Mouse (Mus musculus) CD4-positive, CD25-positive, alpha-beta regulatory T cell, adult 4 months (primary cell): ENCODE data around the gene Sgip1. TPM values are rescaled to one million over a fixed set of nuclear protein-coding genes. Genes with fewer than 3 reads are reported as not detected.
A peak's percentile ranks its signal among the peaks of the same experiment; 100 is the strongest.

Experiments used
- ATAC-seq: one replicate; pipeline ENCODE4 v1.8.0; 2017
- polyA plus RNA-seq, 2 experiments: library from polyadenylated mRNA; unstranded; fragments of 100-300 nt; shearing (Covaris generic); gene quantifications; one replicate each; pipeline ENCODE4 v1.2.1; 2017

The Sgip1 gene
- polyA plus RNA-seq: 1 to 10 TPM; 1.7 to 2.8 TPM

GRCm38 (mm10) chr4:102741287-102741686, at the start of gene Sgip1:
TSS of gene Sgip1 (plus strand) at chr4:102741297.
- no peak for ATAC-seq

DNA sequence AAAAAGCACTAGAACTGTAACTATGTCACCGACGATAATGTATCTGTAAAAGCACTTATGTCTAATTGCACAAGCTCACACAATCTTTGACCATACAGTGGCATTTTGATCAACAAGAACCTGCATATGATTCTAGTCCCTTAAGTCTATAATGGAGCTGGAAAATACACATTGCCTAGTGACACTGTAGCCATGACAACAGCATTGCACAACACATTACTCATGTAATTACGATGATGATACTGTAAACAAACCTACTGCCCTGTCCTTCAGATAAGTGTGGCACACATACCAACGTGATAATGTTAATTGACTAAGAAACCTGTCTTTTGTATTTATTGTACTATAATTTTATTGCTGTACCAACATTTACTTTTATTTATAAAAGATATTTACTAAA, 49.7 kb upstream of the Sgip1 start:
- ATAC-seq: no peak

- no peak for ATAC-seq
Observed at GRCm38 (mm10) chr4:102697966-102698365, 43.1 kb upstream of the Sgip1 start.

- peak; percentile 23 for ATAC-seq
Observed at GRCm38 (mm10) chr4:102711731-102712130, 29.4 kb upstream of the Sgip1 start.

GRCm38 (mm10) chr4:102715532-102715931, 25.6 kb upstream of the Sgip1 start:
- no peak for ATAC-seq

- no peak for ATAC-seq
Observed at GRCm38 (mm10) chr4:102717123-102717828, 23.8 kb upstream of the Sgip1 start.

- no peak for ATAC-seq
Observed at GRCm38 (mm10) chr4:102719535-102719934, 21.6 kb upstream of the Sgip1 start.

- no peak for ATAC-seq
Observed at GRCm38 (mm10) chr4:102719951-102720350, 21.1 kb upstream of the Sgip1 start.

DNA sequence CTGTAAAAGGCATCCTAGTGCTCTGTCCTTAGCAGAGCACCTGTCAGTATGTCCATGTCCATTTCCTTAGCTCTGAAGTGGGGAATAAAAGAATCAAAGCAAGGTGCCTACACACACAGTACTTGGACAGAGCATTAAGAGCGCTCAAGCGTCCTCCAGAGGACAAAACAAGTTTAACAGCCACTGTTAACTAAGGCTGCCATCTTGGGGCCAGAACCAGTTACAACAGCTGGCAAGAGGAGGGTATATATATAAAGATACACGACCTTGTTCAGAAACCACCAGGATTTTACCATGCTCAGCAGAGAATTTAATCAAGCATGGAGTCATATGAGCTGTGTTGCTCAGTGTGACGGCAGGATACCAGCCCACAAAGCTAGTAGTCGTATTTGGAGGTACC, 16.7 kb upstream of the Sgip1 start:
- ATAC-seq: no peak

DNA sequence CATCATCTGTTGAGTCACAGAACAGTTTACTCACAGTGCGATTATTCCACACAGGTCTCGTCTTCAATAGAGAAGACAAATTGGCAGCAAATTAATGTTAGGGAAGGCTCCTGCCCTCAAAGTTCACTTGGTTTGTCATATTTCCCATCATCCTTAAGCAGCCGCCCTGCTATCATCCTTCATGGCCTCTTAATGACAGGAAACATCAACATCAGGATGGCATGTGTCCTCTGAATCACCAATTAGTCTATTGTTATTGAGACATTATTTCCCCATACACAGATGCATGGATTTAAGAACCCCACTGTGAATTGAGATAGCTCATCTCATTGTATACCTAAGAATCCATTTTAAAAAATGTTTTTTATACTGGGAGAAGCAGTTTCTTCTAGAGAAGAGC, 10.1 kb upstream of the Sgip1 start:
- no peak for ATAC-seq

DNA sequence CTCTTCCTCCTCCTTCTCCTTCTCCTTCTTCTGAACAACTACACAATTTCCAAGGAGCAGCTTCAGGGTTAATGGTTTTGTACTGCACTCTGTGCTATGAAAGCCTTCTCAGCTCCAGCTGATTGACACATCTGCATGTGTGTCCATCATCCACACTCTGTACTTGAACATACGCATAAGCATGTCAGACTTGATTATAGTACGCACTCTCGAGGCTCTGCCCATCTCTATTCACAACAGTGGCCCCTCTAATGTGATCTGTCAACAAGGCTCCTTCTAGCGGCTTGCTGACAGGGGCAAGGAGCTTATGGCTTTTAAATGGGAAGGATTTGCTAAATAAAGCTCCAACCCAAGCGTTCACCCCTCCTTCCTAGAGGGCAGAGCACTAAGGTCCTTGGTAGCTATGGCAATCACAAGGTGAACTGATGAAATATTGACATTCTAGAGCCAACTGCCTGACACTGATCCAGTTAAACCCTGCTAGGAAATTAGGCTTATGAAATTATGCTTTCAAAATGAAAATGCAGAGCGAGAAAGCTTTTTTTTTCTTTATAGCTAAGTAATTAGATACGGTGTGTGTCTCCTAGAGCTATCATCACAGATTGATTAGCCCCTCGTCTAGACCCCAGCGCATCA, 7.0 kb upstream of the Sgip1 start:
- no peak for ATAC-seq

- no peak for ATAC-seq
Observed at GRCm38 (mm10) chr4:102753334-102754090, 12.4 kb downstream of the Sgip1 start.

DNA sequence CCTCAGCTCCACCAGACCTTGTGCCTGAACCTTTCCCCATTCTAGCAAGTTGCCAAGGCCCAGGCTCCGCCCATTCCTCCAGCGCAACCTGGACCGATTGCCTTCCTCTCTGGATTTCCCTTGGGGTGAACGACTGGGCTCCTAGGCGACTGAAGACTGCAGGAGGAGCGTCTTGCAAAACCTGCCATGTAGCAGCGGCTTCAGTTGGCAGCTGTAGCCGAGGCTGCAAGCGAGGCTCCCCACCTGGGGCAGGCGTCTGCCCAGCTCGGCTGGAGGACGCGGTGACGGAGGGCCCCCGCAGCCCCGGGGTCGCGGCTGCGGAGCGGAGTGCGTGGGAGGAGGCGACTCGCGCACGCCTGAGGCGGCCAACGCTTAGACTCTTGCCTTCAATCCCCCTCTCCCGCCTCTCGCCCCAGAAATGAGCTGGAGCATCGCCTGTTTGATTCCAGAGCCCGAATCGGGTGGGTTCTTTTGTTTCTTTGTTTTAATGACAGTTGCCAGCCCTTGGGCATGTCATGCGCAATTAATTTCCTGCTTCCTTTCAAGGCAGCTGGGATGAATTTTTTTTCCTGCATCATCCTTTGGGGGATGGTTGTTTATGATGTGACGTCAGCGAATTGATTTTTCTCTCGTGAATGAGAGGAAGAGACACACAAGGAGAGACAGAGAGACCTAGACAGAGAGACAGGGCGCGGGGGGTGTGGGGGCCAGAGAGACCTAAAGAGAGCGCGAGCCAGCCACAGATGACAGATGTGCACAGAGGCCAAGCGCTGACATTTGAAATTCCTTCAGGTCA, 18.2 kb downstream of the Sgip1 start:
- no peak for ATAC-seq

DNA sequence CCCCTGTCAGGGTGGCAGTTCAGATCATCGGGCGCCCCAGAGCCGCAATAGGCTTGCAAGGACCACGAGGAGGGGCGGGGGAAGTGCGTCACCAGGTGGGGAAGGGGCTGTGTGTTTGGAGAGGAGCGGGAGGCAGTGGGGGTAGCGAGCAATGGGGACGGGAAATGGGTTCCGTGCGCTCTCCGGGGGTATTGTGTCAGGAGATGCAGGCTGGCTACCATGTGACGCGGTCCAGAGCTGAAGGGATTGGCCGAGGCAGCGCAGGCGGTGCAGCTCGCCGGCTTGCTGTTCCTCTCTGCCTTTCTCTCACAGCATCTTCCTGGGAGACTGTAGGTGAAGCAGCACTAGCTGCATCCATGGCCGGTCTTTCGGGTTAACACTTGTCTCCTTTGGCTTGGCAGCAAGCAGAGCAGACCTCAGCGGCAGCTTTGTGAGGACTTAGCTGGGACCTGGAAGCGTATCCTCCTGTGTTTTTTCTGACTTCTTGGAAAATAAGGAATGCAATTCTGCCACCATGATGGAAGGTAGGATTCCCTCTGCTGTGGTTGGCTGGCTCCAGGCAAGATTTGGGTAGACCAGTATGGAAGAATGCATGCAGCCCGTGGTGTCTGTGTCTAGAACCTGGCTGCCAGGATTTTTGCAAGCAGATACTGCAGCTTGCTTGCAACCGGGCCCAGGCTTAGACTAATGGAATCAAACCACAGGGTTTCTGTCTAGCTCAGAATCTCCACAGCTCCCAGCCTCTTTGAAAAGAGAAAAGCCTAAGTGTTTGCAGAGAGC, 19.1 kb downstream of the Sgip1 start:
- peak; percentile 39 for ATAC-seq

- no peak for ATAC-seq
Observed at GRCm38 (mm10) chr4:102762075-102762474, 21.0 kb downstream of the Sgip1 start.

- no peak for ATAC-seq
Observed at GRCm38 (mm10) chr4:102769070-102769469, 28.0 kb downstream of the Sgip1 start.

DNA sequence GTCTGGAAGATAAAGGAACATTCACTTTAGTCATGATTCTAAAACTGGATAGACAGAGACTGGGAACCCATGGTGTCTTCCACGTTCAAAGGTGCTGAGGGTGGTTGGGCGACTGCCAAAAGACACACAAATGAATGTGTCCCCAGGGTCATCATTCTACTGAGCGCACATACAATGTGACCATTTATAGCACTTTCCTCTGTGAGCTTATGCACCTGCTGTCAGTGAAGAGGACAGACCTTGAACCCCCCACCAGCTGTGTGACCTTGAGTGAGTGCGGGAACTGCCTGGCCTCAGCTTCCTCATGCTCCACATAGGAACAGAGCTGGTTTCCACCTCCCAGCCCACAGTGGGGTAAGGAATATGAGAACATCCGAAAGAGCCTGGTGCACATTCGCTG, 28.8 kb downstream of the Sgip1 start:
- ATAC-seq: no peak

DNA sequence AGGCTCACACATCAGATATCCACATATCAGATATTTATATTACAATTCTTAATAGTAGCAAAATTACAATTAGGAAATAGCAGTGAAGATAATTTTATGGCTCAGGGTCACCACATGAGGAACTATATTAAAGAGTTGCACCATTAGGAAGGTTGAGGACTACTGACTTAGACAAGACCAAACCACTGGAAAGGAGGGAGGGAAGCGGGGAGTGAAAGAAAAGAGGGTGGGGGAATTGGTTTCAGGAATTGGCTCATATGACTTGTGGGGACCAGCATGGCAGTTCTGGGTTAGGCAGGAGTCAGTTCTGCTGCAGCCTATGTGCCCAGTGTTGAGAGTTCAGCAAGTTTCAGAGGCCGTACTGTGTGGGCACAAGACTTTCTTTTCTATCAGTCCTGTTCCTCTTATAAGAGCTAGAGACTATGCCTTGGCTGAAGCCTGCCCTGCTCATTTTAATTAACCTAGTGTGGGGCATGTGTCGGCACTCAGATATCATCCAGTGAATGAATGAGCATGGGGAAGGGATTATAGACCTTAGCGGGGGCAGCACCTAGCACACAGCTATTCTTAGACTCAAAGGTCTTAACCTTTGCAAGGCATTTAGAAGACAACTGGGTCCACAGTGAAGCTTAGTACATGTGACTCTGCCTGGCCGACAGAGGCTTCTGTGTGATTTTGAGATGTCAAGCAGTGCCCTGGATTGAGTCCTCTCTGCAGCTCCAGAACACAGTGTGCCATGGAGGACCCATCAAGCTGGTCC, 30.7 kb downstream of the Sgip1 start:
- no peak for ATAC-seq

DNA sequence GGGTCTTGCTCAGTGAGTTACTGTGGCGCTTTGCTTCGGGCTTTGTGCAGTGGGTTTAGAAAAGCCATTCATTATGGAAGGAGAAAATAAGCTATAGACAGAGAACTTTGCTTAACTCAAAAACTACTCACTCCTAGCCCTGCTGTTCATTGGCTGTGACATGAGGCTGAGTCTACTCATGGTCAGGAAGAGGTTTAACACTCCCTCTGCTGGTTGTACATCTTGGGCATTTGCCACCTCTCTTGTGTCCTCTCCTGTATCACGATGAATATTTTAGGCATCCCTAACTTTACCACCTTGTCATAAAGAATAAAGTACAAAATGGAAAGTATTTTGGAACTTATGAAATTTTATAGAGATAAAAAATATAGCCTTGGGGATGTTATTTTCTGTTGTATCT, 32.1 kb downstream of the Sgip1 start:
- no peak for ATAC-seq

GRCm38 (mm10) chr4:102773841-102774240, 32.7 kb downstream of the Sgip1 start:
- no peak for ATAC-seq

DNA sequence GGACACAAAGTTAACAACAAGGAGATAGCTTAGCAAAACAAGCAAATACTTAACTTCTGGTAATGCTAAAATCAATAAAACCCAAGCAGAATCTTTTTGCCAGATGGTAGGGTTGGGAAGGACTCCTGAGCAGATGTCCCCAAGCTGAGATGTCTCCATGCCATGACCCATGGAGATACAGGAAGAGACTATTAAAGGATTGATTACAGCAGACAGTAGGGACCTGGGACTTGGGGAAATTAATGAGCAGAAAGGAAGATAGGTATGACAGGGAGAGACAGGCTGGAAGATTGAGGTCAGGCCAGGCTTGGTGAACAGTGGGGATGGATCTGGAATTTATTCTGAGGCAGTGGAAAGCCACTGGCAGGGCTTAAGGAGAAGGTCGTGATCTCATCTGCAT, 33.5 kb downstream of the Sgip1 start:
- ATAC-seq: no peak
